Mouse (Mus musculus) spleen, postnatal 0 days (tissue): ENCODE results near the gene S1pr3. TPM values are rescaled to one million over a fixed set of nuclear protein-coding genes. Genes with fewer than 3 reads are reported as not detected.

ENCODE experiments used
- polyA plus RNA-seq: library from polyadenylated mRNA; unstranded; fragments of >200 nt; fragmentation: Nextera tagmentation; extraction: Ambion mirVana; gene quantifications from 2 replicates; pipeline ENCODE4 v1.2.1, GENCODE M21; 2015

S1pr3 gene
- 0.89 and 1.2 TPM in 2 replicates for polyA plus RNA-seq

GRCm38 (mm10) chr13:51408519-51409001, at the start of gene S1pr3:
Gene S1pr3 (plus strand): TSS chr13:51408639.

Other genes with a start within 250 kb of the S1pr3 start
- 0.83 and 1.3 TPM in 2 replicates for gene Nxnl2, start 237.6 kb upstream of the S1pr3 start, polyA plus RNA-seq
- 0.06 TPM in 1 of 2 replicates, not detected in the other for gene Shc3, start 160.8 kb downstream of the S1pr3 start, polyA plus RNA-seq
- gene Cks2, start 236.6 kb downstream of the S1pr3 start, polyA plus RNA-seq: 406 and 480 TPM in 2 replicates
- gene Secisbp2, start 243.1 kb downstream of the S1pr3 start, polyA plus RNA-seq: 25.5 and 31.3 TPM in 2 replicates